Mouse (Mus musculus): ENCODE results near the gene Lrrc8a.
A peak's percentile ranks its signal among the peaks of the same experiment; 100 is the strongest.

Gene Lrrc8a

DNA sequence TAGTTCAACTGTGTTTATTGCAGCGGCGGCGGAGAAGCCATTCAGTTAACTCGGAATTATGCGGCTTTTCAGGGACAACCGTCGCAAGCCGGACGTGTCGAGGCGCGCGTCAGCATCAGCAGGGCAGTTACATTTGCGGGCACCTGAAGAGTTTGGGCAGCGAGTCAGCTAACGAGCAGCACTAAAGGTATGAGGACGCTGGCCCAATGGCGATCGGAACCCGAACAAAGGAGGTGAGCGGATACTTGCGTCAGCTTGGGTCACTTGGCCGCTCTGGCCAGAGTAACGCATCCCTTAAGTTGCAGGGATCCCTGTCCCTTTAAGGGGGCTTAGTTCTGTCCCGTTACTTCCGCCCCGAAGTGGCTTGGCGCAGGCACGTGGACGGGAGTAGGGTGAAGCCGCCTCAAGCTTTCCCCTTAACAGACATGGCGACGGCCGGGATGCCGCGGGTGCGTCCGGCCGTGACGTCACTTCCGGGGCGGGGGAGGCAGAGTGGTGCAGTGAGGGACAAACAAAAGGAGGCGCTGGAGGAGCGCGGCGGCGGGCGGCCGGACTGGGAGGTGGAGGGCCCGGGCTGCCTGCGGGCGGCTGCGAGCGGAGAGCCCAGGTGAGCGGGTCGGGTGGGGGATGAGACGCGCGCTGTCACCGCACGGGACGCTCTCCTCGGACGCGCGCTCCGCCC lies at the start of gene Lrrc8a:
Gene Lrrc8a, plus strand, starts transcription at position 517 of the 682 bp plus-strand sequence.
- DNase-seq (ENCODE audit: low read depth) = peak; percentile 98

GRCm38 (mm10) chr2:30191790-30192580 lies 45.5 kb upstream of the Lrrc8a start:
- no peak for DNase-seq (ENCODE audit: low read depth)

DNA sequence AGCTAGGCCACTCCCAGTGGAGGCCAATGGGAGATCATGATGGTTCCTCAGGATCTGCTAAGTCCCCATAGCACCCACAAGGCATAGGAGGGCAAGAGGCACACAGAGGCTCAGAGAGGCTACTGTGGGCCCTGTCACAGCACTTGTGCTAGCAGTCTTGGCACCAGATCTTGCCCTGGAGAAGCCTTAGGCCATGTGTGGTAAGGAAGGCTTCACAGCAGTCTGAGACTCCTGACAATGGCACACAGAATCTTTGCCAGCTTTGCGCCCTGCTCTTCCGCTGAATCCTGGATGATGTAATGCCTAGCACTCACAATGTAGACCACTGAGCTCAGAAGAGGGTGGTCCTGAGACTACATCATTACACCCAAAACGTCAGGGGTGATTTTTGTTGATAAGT lies 42.9 kb upstream of the Lrrc8a start:
- no peak for DNase-seq (ENCODE audit: low read depth)

GRCm38 (mm10) chr2:30198021-30198420 lies 39.5 kb upstream of the Lrrc8a start:
- no peak for DNase-seq (ENCODE audit: low read depth)

- no peak for DNase-seq (ENCODE audit: low read depth)
These were observed 37.5 kb upstream of the Lrrc8a start for GRCm38 (mm10) chr2:30199984-30200383.

DNA sequence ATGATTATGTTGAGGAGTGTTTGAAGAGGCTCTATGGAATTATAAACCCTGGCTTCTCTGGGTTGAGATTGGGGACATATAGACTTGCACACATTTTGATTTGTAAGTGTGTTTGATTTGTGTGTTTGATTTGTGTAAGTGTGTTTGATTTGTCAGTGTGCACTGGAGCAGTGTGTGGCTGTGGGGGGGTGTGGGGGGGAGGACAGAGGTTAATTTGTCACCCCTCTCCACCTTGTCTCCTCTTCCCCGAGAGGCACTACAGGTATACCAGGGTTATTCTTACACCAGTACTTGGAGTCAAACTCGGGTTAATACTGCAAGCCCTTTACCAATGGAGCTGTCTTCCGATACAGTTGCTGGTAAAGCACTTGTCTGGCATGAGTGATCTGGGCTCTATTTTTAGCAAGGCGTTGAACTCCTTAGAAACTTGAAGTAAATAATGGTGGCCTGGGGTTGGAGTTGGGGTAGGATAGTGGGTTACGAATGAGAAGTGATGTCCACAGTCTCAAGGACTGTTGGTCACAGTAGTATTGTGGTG lies 37.1 kb upstream of the Lrrc8a start:
- DNase-seq (ENCODE audit: low read depth) = no peak

GRCm38 (mm10) chr2:30203439-30203838 lies 34.1 kb upstream of the Lrrc8a start:
- peak; percentile 74 for DNase-seq (ENCODE audit: low read depth)

GRCm38 (mm10) chr2:30205255-30205628 lies 32.3 kb upstream of the Lrrc8a start:
- no peak for DNase-seq (ENCODE audit: low read depth)

DNA sequence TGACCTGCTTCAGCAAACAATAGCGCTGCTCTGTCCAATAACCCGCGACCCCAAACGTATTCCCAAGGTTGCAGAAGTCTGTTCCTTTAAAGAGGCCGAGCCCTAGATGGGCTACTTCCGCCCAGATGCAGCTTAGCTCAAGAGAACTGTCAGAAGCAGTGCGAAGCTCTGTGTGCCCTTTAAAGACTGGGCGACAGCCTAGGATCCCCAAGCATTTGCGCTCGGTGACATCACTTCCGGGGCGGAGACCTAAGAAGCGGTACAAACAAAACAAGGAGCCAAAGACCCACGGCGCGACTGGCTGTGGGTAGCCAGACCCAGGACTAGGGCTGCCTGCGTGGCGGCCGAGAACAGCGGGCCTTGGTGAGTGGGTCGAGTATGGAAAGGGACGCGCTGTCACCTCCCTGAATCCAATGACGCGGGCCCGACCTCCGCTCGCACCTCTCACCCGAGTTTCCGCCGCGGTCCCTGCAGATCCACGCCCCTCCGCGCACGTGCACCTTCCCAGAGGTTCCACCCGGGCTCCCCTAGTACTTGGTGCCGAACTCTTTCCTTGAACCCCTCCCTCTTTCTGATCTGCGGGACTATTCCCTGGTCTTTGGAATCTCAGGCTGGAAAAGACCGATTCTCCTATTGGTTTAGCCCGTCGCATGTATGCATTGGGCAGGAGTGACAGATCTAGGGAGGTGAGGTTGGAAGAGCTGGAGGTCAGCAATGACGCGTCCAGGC lies 31.7 kb upstream of the Lrrc8a start, which contains the start of gene Kyat1:
Gene Kyat1, minus strand, starts transcription at position 219 of the 729 bp plus-strand sequence.
- DNase-seq (ENCODE audit: low read depth) = peak; percentile 97

DNA sequence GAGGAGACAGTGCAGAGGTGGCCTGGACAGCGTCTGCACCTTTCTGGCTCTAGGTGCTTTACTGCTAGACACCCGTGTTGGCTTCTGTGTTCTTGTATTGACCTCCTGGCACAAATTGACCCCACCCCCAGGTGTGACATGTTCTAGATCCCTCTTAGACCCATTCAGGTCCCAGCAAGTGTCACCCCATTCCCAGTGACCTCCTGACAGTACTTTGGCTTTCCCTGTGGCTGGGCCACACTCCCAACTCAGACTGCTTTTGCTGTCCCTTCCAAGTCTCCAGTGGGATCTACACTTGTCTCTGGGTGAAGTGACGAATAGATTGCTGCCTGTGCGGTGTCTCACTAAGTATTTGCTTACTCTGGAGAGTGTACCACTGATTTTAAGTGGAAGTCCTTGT lies 30.1 kb upstream of the Lrrc8a start:
- DNase-seq (ENCODE audit: low read depth) = no peak

DNA sequence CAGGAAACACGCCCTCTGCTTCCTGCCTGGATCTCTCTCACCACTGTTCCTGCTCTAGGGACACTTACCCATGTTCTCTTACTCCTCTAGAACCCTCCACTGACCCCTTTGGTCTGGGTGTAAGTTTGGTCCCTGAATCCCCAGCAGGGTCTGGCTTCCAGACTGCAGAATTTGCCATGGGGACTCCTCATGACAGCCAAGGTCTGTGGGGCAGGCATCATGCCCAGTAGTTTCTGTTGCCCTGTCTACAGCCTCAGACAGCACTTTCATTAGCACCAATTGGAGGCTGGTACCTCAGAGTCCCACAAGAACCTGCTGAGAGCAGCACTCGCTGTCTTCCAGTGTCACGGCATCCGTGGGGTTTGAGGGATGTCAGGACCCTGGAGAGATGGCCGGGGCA lies 29.6 kb upstream of the Lrrc8a start:
- no peak for DNase-seq (ENCODE audit: low read depth)

DNA sequence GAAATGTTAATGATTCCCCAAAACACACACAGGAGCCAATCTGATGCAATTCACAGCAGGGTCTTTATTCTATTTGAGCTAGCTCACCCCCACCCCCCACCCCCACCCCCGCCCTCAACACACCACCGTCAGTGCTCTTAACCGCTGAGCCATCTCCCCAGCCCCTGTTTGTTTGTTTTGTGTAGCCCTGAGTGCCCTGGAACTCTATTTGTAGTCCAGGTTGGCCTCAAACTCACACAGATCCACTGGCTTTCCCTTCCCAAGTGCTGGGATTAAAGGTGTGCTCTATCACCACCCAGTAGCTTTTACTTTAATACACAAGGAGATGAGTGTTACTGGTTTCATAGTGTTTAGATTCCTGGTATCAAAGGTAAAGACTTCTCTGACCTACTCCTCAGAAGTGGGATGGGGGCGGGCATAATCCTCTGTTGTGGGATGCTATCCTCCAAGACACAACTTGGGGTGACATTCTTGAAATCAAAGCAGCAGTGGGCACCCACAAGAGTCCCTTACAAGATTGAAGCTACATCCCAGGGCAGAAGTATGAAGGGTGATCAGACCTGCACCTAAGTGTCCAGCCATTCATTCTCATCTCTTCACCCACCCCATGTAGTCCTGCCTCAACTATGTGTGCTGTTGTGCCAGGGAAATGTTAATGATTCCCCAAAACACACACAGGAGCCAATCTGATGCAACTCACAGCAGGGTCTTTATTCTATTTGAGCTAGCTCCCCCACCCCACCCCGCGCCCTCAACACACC lies 25.9 kb upstream of the Lrrc8a start:
- DNase-seq (ENCODE audit: low read depth) = no peak

DNA sequence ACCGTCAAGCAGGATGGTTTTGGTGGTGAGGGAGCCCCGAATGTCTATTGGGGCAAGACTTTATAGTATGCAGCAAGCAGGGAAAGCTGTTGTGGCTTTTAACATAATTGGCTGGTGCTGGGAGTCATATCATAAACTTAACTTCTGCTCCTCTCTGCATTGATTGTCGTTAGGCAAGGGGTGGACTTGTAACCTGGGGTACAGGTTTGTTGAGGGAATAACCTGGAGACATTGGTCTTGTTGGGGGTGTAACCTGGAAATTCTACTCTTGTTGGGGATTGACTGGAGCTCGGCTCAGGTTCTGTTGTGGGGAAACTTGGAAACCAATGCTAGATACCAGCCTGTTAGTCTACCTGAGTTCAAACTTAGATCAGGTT lies 25.4 kb upstream of the Lrrc8a start:
- DNase-seq (ENCODE audit: low read depth) = no peak

DNA sequence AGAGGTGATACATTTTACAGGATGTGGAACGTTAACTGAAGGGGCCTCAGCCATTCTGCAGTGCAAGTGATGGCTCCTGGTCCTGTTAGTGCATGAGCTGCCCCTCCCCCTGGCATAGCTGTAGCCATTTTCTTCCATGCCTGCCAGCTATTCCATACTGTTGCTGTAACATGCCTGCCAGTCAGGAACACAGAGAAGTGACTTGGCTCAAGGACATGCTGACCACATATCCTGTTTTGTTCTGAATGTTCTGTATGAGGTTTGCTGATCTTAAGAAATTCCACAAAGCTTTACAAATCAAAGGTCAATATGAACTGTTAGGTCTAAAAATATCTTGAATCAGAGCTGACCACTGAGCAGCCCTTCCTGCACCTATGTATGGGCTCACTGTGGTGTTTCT lies 24.6 kb upstream of the Lrrc8a start:
- DNase-seq (ENCODE audit: low read depth) = no peak

DNA sequence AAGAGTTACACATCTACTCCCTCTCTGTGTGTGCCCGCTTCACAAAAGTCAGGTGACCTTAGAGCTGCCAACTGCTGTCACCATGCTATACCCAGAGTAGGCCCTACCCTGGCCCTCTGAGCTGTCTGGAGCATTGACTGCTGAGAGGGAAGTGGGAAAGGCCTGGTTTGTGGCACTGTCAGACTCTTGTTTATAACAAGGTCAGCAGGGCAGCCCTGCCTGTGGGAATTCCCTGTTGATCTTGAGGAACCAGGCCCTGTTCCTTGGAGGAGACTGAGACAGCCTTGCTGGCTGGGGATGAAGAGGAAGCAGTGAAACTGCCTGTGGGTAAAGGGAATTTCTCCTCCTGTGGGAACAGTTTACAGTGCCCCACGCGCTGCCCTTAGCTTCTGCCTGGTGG lies 22.8 kb upstream of the Lrrc8a start:
- DNase-seq (ENCODE audit: low read depth) = no peak

DNA sequence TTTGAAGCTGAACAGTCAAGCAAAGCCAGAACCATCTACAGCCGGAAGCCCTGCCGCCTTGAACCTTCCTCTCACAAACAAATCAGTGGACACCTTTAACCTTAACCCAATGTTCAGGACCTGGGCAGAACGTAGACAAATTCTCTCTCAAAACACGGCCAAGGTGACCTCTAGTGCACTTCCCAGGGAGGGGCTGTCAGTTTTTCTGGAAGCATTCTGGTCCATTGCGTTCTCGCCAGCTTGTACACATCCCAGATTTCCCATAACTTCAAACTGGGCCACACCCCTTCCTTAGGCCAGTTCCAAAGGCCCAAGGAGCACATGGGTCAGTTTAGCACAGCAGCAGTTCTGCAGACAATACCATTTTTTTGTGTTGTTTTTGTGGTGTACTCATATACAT lies 22.0 kb upstream of the Lrrc8a start:
- no peak for DNase-seq (ENCODE audit: low read depth)

DNA sequence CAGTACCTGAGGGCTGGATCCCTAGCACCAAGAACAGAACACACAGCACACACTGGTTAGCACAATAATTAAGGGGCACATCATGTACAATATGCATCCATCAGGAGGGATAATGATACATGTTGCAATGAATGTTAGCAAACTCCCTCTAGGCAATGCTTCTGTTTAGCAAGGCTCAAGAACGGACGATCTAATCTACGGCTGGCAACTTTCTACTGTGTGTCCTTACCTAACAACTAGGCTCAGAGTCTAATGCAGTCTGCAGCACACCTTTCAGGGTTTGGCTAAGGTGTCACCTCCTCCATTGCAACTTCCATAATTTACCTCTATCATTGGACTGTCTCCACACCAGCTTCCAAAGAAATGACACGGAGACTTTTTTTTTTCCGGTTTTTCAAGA lies 21.2 kb upstream of the Lrrc8a start:
- DNase-seq (ENCODE audit: low read depth) = no peak

DNA sequence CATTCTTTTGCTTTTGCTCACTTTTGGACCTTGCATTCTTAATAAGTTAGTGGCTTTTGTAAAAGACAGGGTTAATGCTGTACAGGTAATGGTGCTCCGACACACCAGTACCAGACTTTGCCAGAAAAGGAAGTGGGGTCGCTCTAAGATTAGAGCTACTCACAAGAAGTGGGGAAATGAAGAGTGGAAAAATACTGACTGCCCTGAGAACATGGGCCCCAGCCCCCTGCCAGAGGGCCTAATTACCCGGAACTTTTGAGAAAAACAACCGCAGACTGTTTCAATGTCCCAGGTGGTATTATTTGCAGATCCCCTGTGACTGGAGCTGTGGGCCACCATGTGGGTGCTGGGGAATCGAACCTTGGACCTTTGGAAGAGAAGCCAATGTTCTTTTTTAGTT lies 1.9 kb upstream of the Lrrc8a start:
- peak; percentile 39 for DNase-seq (ENCODE audit: low read depth)

GRCm38 (mm10) chr2:30236426-30237198 lies 903 bp upstream of the Lrrc8a start:
- no peak for DNase-seq (ENCODE audit: low read depth)

DNA sequence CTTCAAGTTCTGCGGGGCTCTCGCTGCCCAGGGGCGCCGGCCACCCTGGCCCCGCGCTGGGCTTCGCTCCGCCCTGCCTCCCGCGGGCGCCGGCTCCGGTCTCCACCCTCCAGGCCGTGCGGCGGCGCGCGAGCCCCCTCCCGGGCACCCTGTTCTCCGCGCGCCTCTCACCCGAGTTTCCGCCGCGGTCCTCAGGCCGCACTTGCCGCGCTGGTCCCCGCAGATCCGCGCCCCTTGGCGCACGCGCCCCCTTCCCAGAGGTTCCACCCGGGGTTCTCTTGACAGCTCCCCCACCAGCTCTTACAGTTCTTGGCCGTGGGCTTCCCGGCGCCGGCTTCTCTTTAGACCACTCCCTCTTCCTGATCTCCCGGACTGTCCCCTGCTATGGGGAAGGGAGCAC lies 366 bp downstream of the Lrrc8a start:
- DNase-seq (ENCODE audit: low read depth) = no peak

GRCm38 (mm10) chr2:30238906-30239465 lies 1.5 kb downstream of the Lrrc8a start:
- no peak for DNase-seq (ENCODE audit: low read depth)

Measured in naive thymus-derived CD4-positive, alpha-beta T cell, adult 2 months (primary cell).